Mouse (Mus musculus) midbrain, embryonic 10.5 days (tissue): ENCODE data around the gene Prrt1. TPM values are rescaled to one million over a fixed set of nuclear protein-coding genes. Genes with fewer than 3 reads are reported as not detected.
A peak's percentile ranks its signal among the peaks of the same experiment; 100 is the strongest.

ENCODE experiments used
- DNase-seq: peaks from one replicate; pipeline ENCODE4 v3.0.0-alpha.2; 2017; ENCODE audit warnings: low spot score
- H3K27ac ChIP-seq: fragments of 300-500 bp; sonication (generic); replicated peaks from 2 replicates; pipeline ENCODE4 v1.5.1; 2016; ENCODE audit warnings: mild to moderate bottlenecking
- H3K27me3 ChIP-seq: fragments of 300-500 bp; sonication (generic); 2 replicates; pipeline ENCODE4 v1.6.1; 2016; ENCODE audit warnings: low read depth, mild to moderate bottlenecking; ENCODE audit not compliant: poor library complexity, severe bottlenecking
- H3K36me3 ChIP-seq: fragments of 300-500 bp; sonication (generic); 2 replicates; pipeline ENCODE4 v1.6.1; 2016; ENCODE audit warnings: mild to moderate bottlenecking, moderate library complexity
- H3K4me1 ChIP-seq: fragments of 300-500 bp; sonication (generic); 2 replicates; pipeline ENCODE4 v1.6.1; 2016
- H3K4me3 ChIP-seq: fragments of 300-500 bp; sonication (generic); 2 replicates; pipeline ENCODE4 v1.5.1; 2016; ENCODE audit warnings: mild to moderate bottlenecking, moderate library complexity
- H3K9me3 ChIP-seq: fragments of 300-500 bp; sonication (generic); replicated peaks from 2 replicates; pipeline ENCODE4 v1.6.1; 2016; ENCODE audit warnings: mild to moderate bottlenecking
- WGBS: fragments of 180-500 bp; shearing (Covaris S2); methylation state at CpG from one replicate; pipeline ENCODE4 v1.1.7; 2016; 5-methylcytosine and 5-hydroxymethylcytosine counted together
- polyA plus RNA-seq: library from polyadenylated mRNA; unstranded; fragments of >200 nt; fragmentation: Nextera tagmentation; extraction: Ambion mirVana; gene quantifications from 2 replicates; pipeline ENCODE4 v1.2.1, GENCODE M21; 2016

Prrt1 gene
- polyA plus RNA-seq, 1 experiment from 2014 or later, result 0.54 TPM

GRCm38 (mm10) chr17:34624981-34625380 lies 4.4 kb upstream of the Prrt1 start:
- Histone ChIP-seq H3K36me3 (peaks cover 43% of the 10 kb centered on the region), H3K9me3 (no peaks in the 10 kb centered on the region), H3K4me3 (no peak overlapping the region), H3K4me1 (peaks cover 42% of the 10 kb centered on the region), H3K27me3 (peaks cover 19% of the 10 kb centered on the region), H3K27ac (no peak overlapping the region)
- 94% methylated on average over 3 of the region's 3 CpGs for WGBS
- no peak for DNase-seq

GRCm38 (mm10) chr17:34626062-34626772 lies 3.1 kb upstream of the Prrt1 start:
- Histone ChIP-seq H3K4me3 (peak overlapping the region; percentile 64), H3K4me1 (peaks cover 54% of the 10 kb centered on the region), H3K36me3 (peaks cover 35% of the 10 kb centered on the region), H3K9me3 (no peaks in the 10 kb centered on the region), H3K27me3 (peaks cover 31% of the 10 kb centered on the region), H3K27ac (peak overlapping the region; percentile 94)
- DNase-seq, result no peak
- WGBS, result 53% methylated on average over 16 of the region's 16 CpGs

GRCm38 (mm10) chr17:34626773-34627092 lies 2.6 kb upstream of the Prrt1 start:
- H3K9me3 ChIP-seq, result no peaks in the 10 kb centered on the region
- 0% methylated on average over 18 of the region's 18 CpGs for WGBS
- peak overlapping the region; percentile 94 for H3K27ac ChIP-seq
- peaks cover 36% of the 10 kb centered on the region for H3K27me3 ChIP-seq
- peak; percentile 54 for DNase-seq
- peak overlapping the region; percentile 64 for H3K4me3 ChIP-seq
- peaks cover 60% of the 10 kb centered on the region for H3K4me1 ChIP-seq
- peaks cover 30% of the 10 kb centered on the region for H3K36me3 ChIP-seq

- Histone ChIP-seq H3K4me3 (peak overlapping the region; percentile 64), H3K4me1 (peaks cover 65% of the 10 kb centered on the region), H3K27ac (peak overlapping the region; percentile 94), H3K9me3 (no peaks in the 10 kb centered on the region), H3K36me3 (peaks cover 24% of the 10 kb centered on the region), H3K27me3 (peaks cover 42% of the 10 kb centered on the region)
- peak; percentile 93 for DNase-seq
- WGBS, result under 1% methylated on average over 45 of the region's 45 CpGs
These were observed 2.0 kb upstream of the Prrt1 start for GRCm38 (mm10) chr17:34627093-34627942.

- DNase-seq, result no peak
- Histone ChIP-seq H3K27me3 (peaks cover 50% of the 10 kb centered on the region), H3K4me3 (peak within 1 kb of the TSS; percentile 64), H3K27ac (peak within 1 kb of the TSS; percentile 94), H3K36me3 (peaks cover 16% of the 10 kb centered on the region), H3K4me1 (peaks cover 71% of the 10 kb centered on the region), H3K9me3 (no peaks in the 10 kb centered on the region)
- WGBS, result 7% methylated on average over 29 of the region's 29 CpGs
These were observed 1.2 kb upstream of the Prrt1 start, which contains the start of gene Ppt2 for GRCm38 (mm10) chr17:34627943-34628643. Gene Ppt2, minus strand, starts transcription at chr17:34628510.

- H3K27me3 ChIP-seq, result peaks cover 55% of the 10 kb centered on the region
- H3K36me3 ChIP-seq, result peaks cover 11% of the 10 kb centered on the region
- peak overlapping the region; percentile 64 for H3K4me3 ChIP-seq
- no peak for DNase-seq
- peaks cover 74% of the 10 kb centered on the region for H3K4me1 ChIP-seq
- H3K9me3 ChIP-seq, result no peaks in the 10 kb centered on the region
- WGBS, result 16% methylated on average over 5 of the region's 5 CpGs
- peak overlapping the region; percentile 94 for H3K27ac ChIP-seq
These were observed 727 bp upstream of the Prrt1 start for GRCm38 (mm10) chr17:34628644-34628967.

GRCm38 (mm10) chr17:34629796-34630603 lies 667 bp downstream of the Prrt1 start:
- H3K27me3 ChIP-seq, result peaks cover 59% of the 10 kb centered on the region
- H3K4me3 ChIP-seq, result peak overlapping the region; percentile 64
- 14% methylated on average over 12 of the region's 12 CpGs for WGBS
- peaks cover 74% of the 10 kb centered on the region for H3K4me1 ChIP-seq
- no peak for DNase-seq
- H3K36me3 ChIP-seq, result peaks cover 8% of the 10 kb centered on the region
- no peaks in the 10 kb centered on the region for H3K9me3 ChIP-seq
- 0 out of 2 replicates have a peak overlapping the region, but pooled peaks have one; percentile 94 for H3K27ac ChIP-seq

- H3K36me3 ChIP-seq, result no peaks in the 10 kb centered on the region
These were observed 1.5 kb downstream of the Prrt1 start for GRCm38 (mm10) chr17:34630761-34631301.

GRCm38 (mm10) chr17:34631647-34632046 lies 2.3 kb downstream of the Prrt1 start:
- H3K4me3 ChIP-seq, result peak overlapping the region; percentile 64
- no peaks in the 10 kb centered on the region for H3K36me3 ChIP-seq
- H3K4me1 ChIP-seq, result peaks cover 63% of the 10 kb centered on the region
- H3K27ac ChIP-seq, result peak overlapping the region; percentile 64
- H3K27me3 ChIP-seq, result peaks cover 59% of the 10 kb centered on the region
- WGBS, result 3% methylated on average over 12 of the region's 12 CpGs
- no peak for DNase-seq
- no peaks in the 10 kb centered on the region for H3K9me3 ChIP-seq

More at GRCm38 (mm10) chr17:34630761-34631301, 1.5 kb downstream of the Prrt1 start:
- Histone ChIP-seq H3K27me3 (peaks cover 59% of the 10 kb centered on the region), H3K9me3 (no peaks in the 10 kb centered on the region), H3K4me1 (peaks cover 71% of the 10 kb centered on the region), H3K27ac (peak overlapping the region; percentile 75), H3K4me3 (peak overlapping the region; percentile 64)
- DNase-seq, result no peak
- 3% methylated on average over 48 of the region's 48 CpGs for WGBS

- peak; percentile 54 for DNase-seq
- Histone ChIP-seq H3K27ac (peak overlapping the region; percentile 64), H3K9me3 (no peaks in the 10 kb centered on the region), H3K27me3 (peaks cover 59% of the 10 kb centered on the region), H3K4me3 (peak overlapping the region; percentile 64), H3K4me1 (peaks cover 58% of the 10 kb centered on the region), H3K36me3 (no peaks in the 10 kb centered on the region)
- under 1% methylated on average over 26 of the region's 26 CpGs for WGBS
These were observed 2.9 kb downstream of the Prrt1 start for GRCm38 (mm10) chr17:34632261-34632691.

- Histone ChIP-seq H3K36me3 (no peaks in the 10 kb centered on the region), H3K9me3 (no peaks in the 10 kb centered on the region), H3K27ac (no peak overlapping the region), H3K4me1 (peaks cover 28% of the 10 kb centered on the region), H3K27me3 (peaks cover 33% of the 10 kb centered on the region), H3K4me3 (no peak overlapping the region)
- 80% methylated on average over 2 of the region's 2 CpGs for WGBS
- DNase-seq, result no peak
These were observed 6.3 kb downstream of the Prrt1 start for GRCm38 (mm10) chr17:34635671-34636070.
